Mouse (Mus musculus): ENCODE measurements at regions not wholly inside any gene's neighbourhood (a gene's known extent, or its start where the extent isn't known, plus 50 kb on each side); places are given as distances from the start of the nearest gene placed in this dataset.

DNA sequence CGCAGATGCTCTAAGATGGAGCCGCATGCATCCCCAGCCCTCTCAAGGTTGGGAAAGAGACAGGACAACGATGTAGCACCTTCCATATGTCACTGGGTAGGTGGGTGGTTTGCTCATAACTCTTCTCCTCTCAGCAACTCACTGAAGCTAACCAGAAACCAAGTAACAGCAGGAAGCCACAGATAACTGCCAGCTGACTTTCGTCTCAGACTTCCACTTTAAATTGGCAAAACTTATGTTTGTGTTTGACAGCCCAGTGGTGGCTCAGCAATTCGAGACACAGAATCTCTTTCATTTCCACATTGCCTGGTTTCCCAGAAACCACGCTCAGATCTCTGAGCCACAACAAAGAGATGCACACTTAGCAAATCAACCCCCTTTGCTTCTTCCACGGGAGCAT lies 159.1 kb downstream of the Hlx start:
- Histone ChIP-seq H3K27me3 (ENCODE audit: control insufficient read depth in 1 of 2, insufficient read depth in 2 of 2, low read length in 2 of 2) (no peaks in the 10 kb centered on the region), H3K79me2 (ENCODE audit: control insufficient read depth, insufficient read depth, low read length, poor library complexity) (no peaks in the 10 kb centered on the region), H3K9ac (ENCODE audit: control insufficient read depth, low read depth, low read length, poor library complexity, severe bottlenecking) (no peak overlapping the region), H3K4me3 (ENCODE audit: control insufficient read depth in 1 of 2, insufficient read depth in 1 of 2, low read depth in 2 of 2, low read length in 2 of 2) (no peak overlapping the region), H3K36me3 (ENCODE audit: control insufficient read depth in 1 of 2, insufficient read depth in 2 of 2, low read length in 2 of 2) (no peaks in the 10 kb centered on the region), H3K27ac (ENCODE audit: control insufficient read depth, low read depth, low read length) (no peak overlapping the region), H3K9me3 (replicated peaks; ENCODE audit: insufficient read depth, low read length) (no peaks in the 10 kb centered on the region), H3K4me1 (ENCODE audit: control insufficient read depth in 1 of 2, insufficient read depth in 2 of 2, low read length in 2 of 2) (no peaks in the 10 kb centered on the region)
- no peak for DNase-seq (ENCODE audit: low read depth, low spot score)
- TF ChIP-seq ZKSCAN1 (IDR thresholded peaks at IDR 0.05; ENCODE audit: low read depth, low read length) (no peak), GABPA (IDR thresholded peaks at IDR 0.05; ENCODE audit: low read depth, low read length) (no peak), USF1 (IDR thresholded peaks at IDR 0.05; ENCODE audit: low read depth, low read length) (no peak), MYB (IDR thresholded peaks at IDR 0.05; ENCODE audit: low read depth, low read length) (no peak), ZNF384 (IDR thresholded peaks at IDR 0.05; ENCODE audit: low read depth, low read length) (no peak), MEF2A (IDR thresholded peaks at IDR 0.05; ENCODE audit: extremely low read depth, insufficient replicate concordance, low read depth, low read length, poor library complexity, severe bottlenecking) (no peak), MAX (IDR thresholded peaks at IDR 0.05; ENCODE audit: low read length) (no peak), RCOR1 (IDR thresholded peaks at IDR 0.05; ENCODE audit: low read depth, low read length) (no peak), UBTF (IDR thresholded peaks at IDR 0.05; ENCODE audit: borderline replicate concordance, insufficient read depth, low read depth, low read length) (no peak), BHLHE40 (IDR thresholded peaks at IDR 0.05; ENCODE audit: borderline replicate concordance, low read depth, low read length) (no peak), SIN3A (IDR thresholded peaks at IDR 0.05; ENCODE audit: low read length) (no peak), ZMIZ1 (IDR thresholded peaks at IDR 0.05; ENCODE audit: low read depth, low read length) (no peak), SMC3 (IDR thresholded peaks at IDR 0.05; ENCODE audit: low read depth, low read length) (no peak), MAFK (IDR thresholded peaks at IDR 0.05; ENCODE audit: borderline replicate concordance, low read depth, low read length) (no peak), CHD2 (IDR thresholded peaks at IDR 0.05; ENCODE audit: low read length) (no peak), E2F4 (IDR thresholded peaks at IDR 0.05; ENCODE audit: borderline replicate concordance, low read depth, low read length) (no peak), TBP (IDR thresholded peaks at IDR 0.05; ENCODE audit: low read depth, low read length) (no peak)

DNA sequence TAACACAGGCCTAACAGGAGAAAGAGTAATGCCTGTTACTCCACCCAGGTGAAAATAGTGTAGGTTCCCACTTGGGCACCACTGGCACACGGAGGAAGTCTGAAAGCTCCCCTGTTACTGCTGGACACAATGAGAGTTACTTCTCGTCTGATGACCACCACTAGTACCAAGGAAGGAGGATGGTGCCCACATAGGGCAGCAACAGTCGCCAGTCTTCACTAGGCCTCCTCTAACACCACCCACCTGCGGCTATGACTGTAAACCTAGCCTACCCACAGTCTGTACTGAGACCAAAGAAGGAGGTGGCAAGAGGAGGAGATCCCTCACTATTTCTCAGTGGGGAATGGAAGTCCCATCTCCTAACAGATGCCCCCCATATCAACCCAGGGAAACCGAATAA lies 161.7 kb downstream of the Hlx start:
- no peak overlapping the region for H3K27ac ChIP-seq (ENCODE audit: control insufficient read depth, low read depth, low read length)
- H3K9ac ChIP-seq (ENCODE audit: control insufficient read depth, low read depth, low read length, poor library complexity, severe bottlenecking), result no peak overlapping the region
- no peak for TF ChIP-seq POLR2A (IDR thresholded peaks at IDR 0.05; ENCODE audit: control insufficient read depth in 1 of 2, insufficient read depth in 1 of 2, low read depth in 1 of 2, low read length in 2 of 2, poor library complexity in 1 of 2)
- TF ChIP-seq KAT2A (conservative IDR thresholded peaks at IDR 0.05; ENCODE audit: low read depth, low read length), result no peak
- no peak for TF ChIP-seq ELF1 (IDR thresholded peaks at IDR 0.05; ENCODE audit: low read depth, low read length)
- TF ChIP-seq ZC3H11A (IDR thresholded peaks at IDR 0.05; ENCODE audit: low read depth, low read length), result no peak
- TF ChIP-seq GABPA (IDR thresholded peaks at IDR 0.05; ENCODE audit: low read depth, low read length), result no peak
- no peak for TF ChIP-seq MAZ (IDR thresholded peaks at IDR 0.05; ENCODE audit: low read depth, low read length)
- TF ChIP-seq TCF12 (IDR thresholded peaks at IDR 0.05; ENCODE audit: low read depth, low read length), result no peak
- no peak for TF ChIP-seq ZNF384 (IDR thresholded peaks at IDR 0.05; ENCODE audit: low read depth, low read length)
- H3K27me3 ChIP-seq (ENCODE audit: control insufficient read depth in 1 of 2, insufficient read depth in 2 of 2, low read length in 2 of 2), result no peaks in the 10 kb centered on the region
- no peak for DNase-seq (ENCODE audit: low read depth, low spot score)
- no peaks in the 10 kb centered on the region for H3K79me2 ChIP-seq (ENCODE audit: control insufficient read depth, insufficient read depth, low read length, poor library complexity)
- no peaks in the 10 kb centered on the region for H3K4me1 ChIP-seq (ENCODE audit: control insufficient read depth in 1 of 2, insufficient read depth in 2 of 2, low read length in 2 of 2)
- H3K36me3 ChIP-seq (ENCODE audit: control insufficient read depth in 1 of 2, insufficient read depth in 2 of 2, low read length in 2 of 2), result no peaks in the 10 kb centered on the region
- H3K4me3 ChIP-seq (ENCODE audit: control insufficient read depth in 1 of 2, insufficient read depth in 1 of 2, low read depth in 2 of 2, low read length in 2 of 2), result no peak overlapping the region
- no peaks in the 10 kb centered on the region for H3K9me3 ChIP-seq (replicated peaks; ENCODE audit: insufficient read depth, low read length)

Measured in MEL (cell line).